8 mouse cellular contexts compared by ENCODE assay signal in genomic region chr2:153478583-153478982, GRCm38 (mm10). TPM values are rescaled to one million over a fixed set of nuclear protein-coding genes. Genes with fewer than 3 reads are reported as not detected.
A peak's percentile ranks its signal among the peaks of the same experiment; 100 is the strongest.
DNase-seq lines count a peak whose midpoint lies in the region; ATAC-seq and TF ChIP-seq lines count a peak whose summit lies in the region.

No protein-coding gene starts in this region.

- peak; percentile 55 for DNase-seq in CH12.LX (ENCODE audit: extremely low read depth)
- DNase-seq in liver, embryonic 14.5 days (ENCODE audit: low read depth in 3 of 3, low spot score in 3 of 3) = peak in 2 of 3 experiments; percentile 48 to 54
- DNase-seq in neural tube, embryonic 11.5 days (ENCODE audit: low spot score) = peak; percentile 83
- peak; percentile 81 for DNase-seq in testis, postnatal 10 days (ENCODE audit: low spot score)

- H3K27ac ChIP-seq in CH12.LX (ENCODE audit: insufficient read depth, low read depth) = no peak overlapping the region
- H3K27ac ChIP-seq in bone marrow macrophage, adult 2 months (ENCODE audit: insufficient read depth, low read depth, low read length) = no peak overlapping the region
- H3K27ac ChIP-seq in heart, embryonic 13.5 days (replicated peaks) = peak overlapping the region; percentile 57
- no peak overlapping the region for H3K27ac ChIP-seq in kidney, embryonic 14.5 days (ENCODE audit: low read depth, low read length)
- no peak overlapping the region; the same call in 1 of the 2 replicates for H3K27ac ChIP-seq in liver, embryonic 14.5 days
- H3K27ac ChIP-seq in neural tube, embryonic 11.5 days (ENCODE audit: low read depth, low read length) = no peak overlapping the region

- peaks cover 3 to 23% of the 10 kb centered on the region in 2 experiments; a peak in 3 of 4 replicates for H3K4me1 ChIP-seq in CH12.LX (ENCODE audit: control insufficient read depth in 1 of 2, insufficient read depth in 2 of 2)
- H3K4me1 ChIP-seq in bone marrow macrophage, adult 2 months (ENCODE audit: control insufficient read depth, insufficient read depth, low read length) = peaks cover 30% of the 10 kb centered on the region
- peaks cover 77% of the 10 kb centered on the region for H3K4me1 ChIP-seq in heart, embryonic 13.5 days
- H3K4me1 ChIP-seq in kidney, embryonic 14.5 days (ENCODE audit: control insufficient read depth, insufficient read depth, low read length) = peaks cover 31% of the 10 kb centered on the region
- peaks cover 22 to 38% of the 10 kb centered on the region in 2 experiments for H3K4me1 ChIP-seq in liver, embryonic 14.5 days (replicated peaks; ENCODE audit: control insufficient read depth in 2 of 2, insufficient read depth in 2 of 2, low read length in 1 of 2)
- H3K4me1 ChIP-seq in neural tube, embryonic 11.5 days (ENCODE audit: control insufficient read depth, insufficient read depth, low read length) = peaks cover 10% of the 10 kb centered on the region

- TF ChIP-seq RAD21 in CH12.LX (IDR thresholded peaks at IDR 0.05; ENCODE audit: low read depth, low read length) = peak; percentile 92

- no peaks in the 10 kb centered on the region for H3K27me3 ChIP-seq in CH12.LX (replicated peaks)
- no peaks in the 10 kb centered on the region for H3K27me3 ChIP-seq in heart, embryonic 13.5 days (replicated peaks)
- H3K27me3 ChIP-seq in kidney, embryonic 14.5 days (ENCODE audit: control insufficient read depth, insufficient read depth, low read length) = no peaks in the 10 kb centered on the region
- no peaks in the 10 kb centered on the region for H3K27me3 ChIP-seq in liver, embryonic 14.5 days (ENCODE audit: control insufficient read depth, insufficient read depth, low read length)
- no peaks in the 10 kb centered on the region for H3K27me3 ChIP-seq in neural tube, embryonic 11.5 days (ENCODE audit: control insufficient read depth, insufficient read depth, low read length)

- no peaks in the 10 kb centered on the region for H3K79me2 ChIP-seq in CH12.LX (replicated peaks; ENCODE audit: control insufficient read depth, extremely low read depth, insufficient read depth, poor library complexity, severe bottlenecking)

- WGBS in heart, embryonic 13.5 days = 10% methylated on average over 4 of the region's 4 CpGs
- 11% methylated on average over 4 of the region's 4 CpGs for WGBS in kidney, embryonic 14.5 days
- 27% methylated on average over 4 of the region's 4 CpGs for WGBS in liver, embryonic 14.5 days (ENCODE audit: insufficient replicate concordance)
- WGBS in neural tube, embryonic 11.5 days = 7% methylated on average over 4 of the region's 4 CpGs

- in situ Hi-C loops in CH12.LX (cut with MboI; ENCODE audit: low pct_ligation_motif_present, low pct_unique_long_range_greater_than_20kb, low sequenced_read_pairs) = no loop called here

- H3K36me3 ChIP-seq in CH12.LX (replicated peaks in 1 of 2; ENCODE audit: control insufficient read depth in 1 of 2, insufficient read depth in 1 of 2, low read length in 1 of 2) = peaks cover 2 to 48% of the 10 kb centered on the region in 2 experiments
- H3K36me3 ChIP-seq in heart, embryonic 13.5 days = no peaks in the 10 kb centered on the region; the same call in 1 of the 2 replicates
- H3K36me3 ChIP-seq in kidney, embryonic 14.5 days (ENCODE audit: control insufficient read depth, insufficient read depth, low read length) = no peaks in the 10 kb centered on the region
- peaks cover 3% of the 10 kb centered on the region; the same call in 1 of the 2 replicates for H3K36me3 ChIP-seq in liver, embryonic 14.5 days (replicated peaks; ENCODE audit: control insufficient read depth, insufficient read depth, low read depth)
- H3K36me3 ChIP-seq in neural tube, embryonic 11.5 days (ENCODE audit: control insufficient read depth, insufficient read depth, low read length) = no peaks in the 10 kb centered on the region

- no peak overlapping the region for H3K4me3 ChIP-seq in CH12.LX (replicated peaks in 1 of 3; ENCODE audit: low read depth in 2 of 3, low read length in 2 of 3, poor library complexity in 1 of 3)
- no peak overlapping the region for H3K4me3 ChIP-seq in bone marrow macrophage, adult 2 months (ENCODE audit: insufficient read depth, low read length)
- no peak overlapping the region for H3K4me3 ChIP-seq in heart, embryonic 13.5 days
- no peak overlapping the region for H3K4me3 ChIP-seq in kidney, embryonic 14.5 days (ENCODE audit: low read length)
- H3K4me3 ChIP-seq in liver, embryonic 14.5 days (ENCODE audit: insufficient read depth in 1 of 2, low read depth in 2 of 2, low read length in 2 of 2) = no peak overlapping the region
- H3K4me3 ChIP-seq in neural tube, embryonic 11.5 days (ENCODE audit: low read depth, low read length) = no peak overlapping the region

- no peak for TF ChIP-seq EP300 in CH12.LX (IDR thresholded peaks at IDR 0.05; ENCODE audit: low read length)
- no peak for TF ChIP-seq EP300 in liver, embryonic 14.5 days (IDR thresholded peaks at IDR 0.05; ENCODE audit: low read depth)

- peak; percentile 72 for ATAC-seq in erythroblast, adult 5-6 weeks (replicated peaks; ENCODE audit: low FRiP score, poor library complexity, severe bottlenecking)
- ATAC-seq in heart, embryonic 13.5 days (ENCODE audit: extremely low read depth, insufficient number of reproducible peaks, low FRiP score, low TSS enrichment) = no peak
- ATAC-seq in kidney, embryonic 14.5 days (ENCODE audit: low FRiP score, low TSS enrichment) = peak; percentile 75
- ATAC-seq in liver, embryonic 14.5 days (ENCODE audit: insufficient read depth) = peak; percentile 54; the same call in 1 of the 2 replicates
- 0 out of 2 replicates have a peak, but pooled peaks have one; percentile 65 for ATAC-seq in neural tube, embryonic 11.5 days (ENCODE audit: insufficient read depth, low FRiP score, low TSS enrichment)

- H3K4me2 ChIP-seq in CH12.LX (ENCODE audit: insufficient read depth, low read depth, poor library complexity, severe bottlenecking) = no peak overlapping the region
- H3K4me2 ChIP-seq in heart, embryonic 13.5 days = no peak overlapping the region
- H3K4me2 ChIP-seq in kidney, embryonic 14.5 days (replicated peaks; ENCODE audit: low read depth, low read length) = no peak overlapping the region
- H3K4me2 ChIP-seq in liver, embryonic 14.5 days (ENCODE audit: low read depth) = no peak overlapping the region
- H3K4me2 ChIP-seq in neural tube, embryonic 11.5 days (ENCODE audit: low read depth) = no peak overlapping the region

- no peaks in the 10 kb centered on the region for H3K9me3 ChIP-seq in CH12.LX (replicated peaks; ENCODE audit: low read length)
- H3K9me3 ChIP-seq in heart, embryonic 13.5 days = no peaks in the 10 kb centered on the region
- no peaks in the 10 kb centered on the region for H3K9me3 ChIP-seq in kidney, embryonic 14.5 days (ENCODE audit: control insufficient read depth, low read length)
- no peaks in the 10 kb centered on the region for H3K9me3 ChIP-seq in liver, embryonic 14.5 days (ENCODE audit: control insufficient read depth, low read length)
- no peaks in the 10 kb centered on the region for H3K9me3 ChIP-seq in neural tube, embryonic 11.5 days (ENCODE audit: control insufficient read depth, low read length)

- TF ChIP-seq CTCF in CH12.LX (conservative IDR thresholded peaks at IDR 0.05 in 1 of 2, IDR thresholded peaks at IDR 0.05 in 1 of 2; ENCODE audit: low read depth in 2 of 2, low read length in 2 of 2) = peak; percentile 72 to 94
- peak; percentile 41; the same call in 1 of the 2 replicates for TF ChIP-seq CTCF in bone marrow macrophage, adult 2 months (IDR thresholded peaks at IDR 0.05; ENCODE audit: low read depth, low read length)
- peak; percentile 94 for TF ChIP-seq CTCF in liver, embryonic 14.5 days (IDR thresholded peaks at IDR 0.05; ENCODE audit: low read depth)

- TF ChIP-seq POLR2A in CH12.LX (IDR thresholded peaks at IDR 0.05; ENCODE audit: low read depth, low read length) = no peak
- no peak for TF ChIP-seq POLR2A in bone marrow macrophage, adult 2 months (IDR thresholded peaks at IDR 0.05; ENCODE audit: borderline replicate concordance, low read depth, low read length)

- dilution Hi-C loops in CH12.LX (cut with MboI; ENCODE audit: extremely low pct_ligation_motif_present, extremely low pct_unique_long_range_greater_than_20kb, low sequenced_read_pairs) = no loop called here

- H3K9ac ChIP-seq in CH12.LX (ENCODE audit: insufficient read depth, low read depth) = no peak overlapping the region
- peak overlapping the region; percentile 60 for H3K9ac ChIP-seq in heart, embryonic 13.5 days
- H3K9ac ChIP-seq in kidney, embryonic 14.5 days (ENCODE audit: low read depth, low read length) = no peak overlapping the region
- no peak overlapping the region for H3K9ac ChIP-seq in liver, embryonic 14.5 days (replicated peaks)
- no peak overlapping the region; the same call in 1 of the 2 replicates for H3K9ac ChIP-seq in neural tube, embryonic 11.5 days (ENCODE audit: low read length)

RNA-seq across cellular contexts. Expression of gene 4930404H24Rik, which starts 14.0 kb away (rescaled TPM):
- not detected in 2 replicates for total RNA-seq in CH12.LX (2012; rRNA removed)
- not detected in 2 replicates for total RNA-seq in CH12.LX (2014; rRNA removed)
- polyA plus RNA-seq in CH12.LX (2012; ENCODE audit: insufficient read length, low read depth) = not detected in 2 replicates
- polyA plus RNA-seq in bone marrow macrophage, adult 2 months (2012; ENCODE audit: insufficient read depth, insufficient read length, missing spikeins) = not detected in 2 replicates
- 7.1 TPM in 1 of 2 replicates, not detected in the other for total RNA-seq in erythroblast, adult 5-6 weeks (2015; ENCODE audit: low replicate concordance)
- total RNA-seq in erythroblast, adult 5-6 weeks (2017; ENCODE audit: low replicate concordance) = not detected in 2 replicates
- not detected in 2 replicates for polyA plus RNA-seq in heart, embryonic 13.5 days (2015; fragmentation: Nextera tagmentation; extraction: Ambion mirVana)
- not detected in 2 replicates for polyA plus RNA-seq in kidney, embryonic 14.5 days (2014; fragmentation: Nextera tagmentation; extraction: Ambion mirVana)
- polyA plus RNA-seq in liver, embryonic 14.5 days (2012; rRNA removed) = not detected in 2 replicates
- not detected in 2 replicates for polyA plus RNA-seq in liver, embryonic 14.5 days (2014; fragmentation: Nextera tagmentation; extraction: Ambion mirVana)
- polyA plus RNA-seq in neural tube, embryonic 11.5 days (2014; fragmentation: Nextera tagmentation; extraction: Ambion mirVana) = not detected in 2 replicates

RNA-seq across cellular contexts. Expression of gene Nol4l, which starts 51.2 kb away (rescaled TPM):
- total RNA-seq in CH12.LX (2012; rRNA removed) (3.5 and 3.7 TPM in 2 replicates), CH12.LX (2014; rRNA removed) (1.0 and 1.3 TPM in 2 replicates)
- polyA plus RNA-seq in CH12.LX (2012; ENCODE audit: insufficient read length, low read depth) = 1.9 and 3.5 TPM in 2 replicates
- 15.9 and 19.2 TPM in 2 replicates for polyA plus RNA-seq in bone marrow macrophage, adult 2 months (2012; ENCODE audit: insufficient read depth, insufficient read length, missing spikeins)
- 2.7 and 6.1 TPM in 2 replicates for total RNA-seq in erythroblast, adult 5-6 weeks (2015; ENCODE audit: low replicate concordance)
- 1.8 and 4.3 TPM in 2 replicates for total RNA-seq in erythroblast, adult 5-6 weeks (2017; ENCODE audit: low replicate concordance)
- 10.5 and 11.0 TPM in 2 replicates for polyA plus RNA-seq in heart, embryonic 13.5 days (2015; fragmentation: Nextera tagmentation; extraction: Ambion mirVana)
- 10.5 and 17.1 TPM in 2 replicates for polyA plus RNA-seq in kidney, embryonic 14.5 days (2014; fragmentation: Nextera tagmentation; extraction: Ambion mirVana)
- 5.7 and 6.0 TPM in 2 replicates for polyA plus RNA-seq in liver, embryonic 14.5 days (2012; rRNA removed)
- polyA plus RNA-seq in liver, embryonic 14.5 days (2014; fragmentation: Nextera tagmentation; extraction: Ambion mirVana) = 3.7 and 4.4 TPM in 2 replicates
- polyA plus RNA-seq in neural tube, embryonic 11.5 days (2014; fragmentation: Nextera tagmentation; extraction: Ambion mirVana) = 32.1 and 37.5 TPM in 2 replicates

Comparison
In these comparisons a context has a peak if more than half of its experiments do, and no peak if none do; other contexts are left out.
1. CTCF ChIP-seq: peak in every context shown above with its lines; median percentile 94 in liver, embryonic 14.5 days; 83 in CH12.LX; 41 in bone marrow macrophage, adult 2 months.